Mouse (Mus musculus) midbrain, embryonic 12.5 days (tissue): ENCODE results near the gene Fgf8. TPM values are rescaled to one million over a fixed set of nuclear protein-coding genes. Genes with fewer than 3 reads are reported as not detected.

Experiments used
- ATAC-seq: fragments of 200-750 bp; cut with Nextera tagmentation; 2 replicates; pipeline ENCODE4 v1.8.0; 2017; ENCODE audit warnings: low read depth, moderate TSS enrichment, moderate library complexity; ENCODE audit not compliant: low FRiP score
- H3K27ac ChIP-seq: fragments of 300-500 bp; sonication (generic); replicated peaks from 2 replicates; pipeline ENCODE4 v1.5.1; 2016; ENCODE audit warnings: mild to moderate bottlenecking
- H3K27me3 ChIP-seq: fragments of 300-500 bp; sonication (generic); 2 replicates; pipeline ENCODE4 v1.6.1; 2016; ENCODE audit warnings: mild to moderate bottlenecking
- H3K36me3 ChIP-seq: fragments of 300-500 bp; sonication (generic); 2 replicates; pipeline ENCODE4 v1.6.1; 2016
- H3K4me1 ChIP-seq: fragments of 300-500 bp; sonication (generic); 2 replicates; pipeline ENCODE4 v1.6.1; 2016
- H3K4me2 ChIP-seq: fragments of 300-500 bp; sonication (generic); replicated peaks from 2 replicates; pipeline ENCODE4 v1.6.1; 2016; ENCODE audit warnings: mild to moderate bottlenecking, moderate library complexity
- H3K4me3 ChIP-seq: fragments of 300-500 bp; sonication (generic); 2 replicates; pipeline ENCODE4 v1.5.1; 2016; ENCODE audit warnings: mild to moderate bottlenecking
- H3K9ac ChIP-seq: fragments of 300-500 bp; sonication (generic); replicated peaks from 2 replicates; pipeline ENCODE4 v1.6.1; 2016; ENCODE audit warnings: mild to moderate bottlenecking, moderate library complexity
- H3K9me3 ChIP-seq: fragments of 300-500 bp; sonication (generic); 2 replicates; pipeline ENCODE4 v1.6.1; 2016; ENCODE audit warnings: mild to moderate bottlenecking
- WGBS: fragments of 180-500 bp; shearing (Covaris S2); methylation state at CpG from one replicate; pipeline ENCODE4 v1.1.7; 2016; 5-methylcytosine and 5-hydroxymethylcytosine counted together
- polyA plus RNA-seq: library from polyadenylated mRNA; unstranded; fragments of >200 nt; fragmentation: Nextera tagmentation; extraction: Ambion mirVana; gene quantifications from 2 replicates; pipeline ENCODE4 v1.2.1, GENCODE M21; 2016

The Fgf8 gene
- polyA plus RNA-seq, 1 experiment from 2014 or later: 4.3 TPM

DNA sequence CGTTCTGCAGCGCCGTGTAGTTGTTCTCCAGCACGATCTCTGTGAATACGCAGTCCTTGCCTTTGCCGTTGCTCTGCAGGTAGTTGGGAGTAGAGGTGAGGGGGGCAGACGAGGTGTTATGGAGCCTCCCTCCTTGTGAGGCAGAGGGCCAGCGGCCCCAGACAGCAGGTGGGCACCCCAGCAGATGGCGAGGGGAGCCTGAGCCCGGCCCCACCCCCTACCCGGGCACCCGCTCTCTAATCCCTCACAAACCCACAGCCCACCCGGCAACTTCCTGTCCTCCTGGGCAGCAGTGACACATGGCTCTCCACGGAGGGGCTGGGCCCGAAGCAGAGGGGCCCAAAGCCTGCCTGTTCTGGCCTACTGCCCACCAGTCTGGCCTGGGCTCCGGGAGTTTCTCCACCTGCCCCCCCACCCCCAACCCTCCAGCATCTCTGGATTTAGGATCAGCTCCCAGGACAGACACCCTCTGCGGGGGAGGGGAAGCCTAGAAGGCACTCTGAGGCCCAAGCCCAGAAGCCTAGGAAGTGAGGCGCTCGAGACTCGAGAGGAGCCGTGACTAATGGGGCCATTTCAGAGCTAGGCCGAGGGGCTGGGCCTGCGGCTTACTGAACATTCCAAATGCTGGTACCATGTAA is 5.4 kb downstream of the Fgf8 start:
- Histone ChIP-seq H3K9me3 (no peaks in the 10 kb centered on the region), H3K4me1 (peaks cover 32% of the 10 kb centered on the region), H3K4me2 (peak overlapping the region; percentile 52), H3K27ac (no peak overlapping the region), H3K9ac (peak overlapping the region; percentile 7; the same call in 1 of the 2 replicates), H3K36me3 (no peaks in the 10 kb centered on the region), H3K27me3 (peaks cover 99% of the 10 kb centered on the region), H3K4me3 (peak overlapping the region; percentile 27)
- peak; percentile 88 for ATAC-seq
- WGBS: 5% methylated on average over 20 of the region's 23 CpGs

GRCm38 (mm10) chr19:45736855-45737207 is 5.9 kb downstream of the Fgf8 start:
- Histone ChIP-seq H3K9ac (peak overlapping the region; percentile 7; the same call in 1 of the 2 replicates), H3K4me1 (peaks cover 28% of the 10 kb centered on the region)
- 0% methylated on average over 28 of the region's 28 CpGs for WGBS

DNA sequence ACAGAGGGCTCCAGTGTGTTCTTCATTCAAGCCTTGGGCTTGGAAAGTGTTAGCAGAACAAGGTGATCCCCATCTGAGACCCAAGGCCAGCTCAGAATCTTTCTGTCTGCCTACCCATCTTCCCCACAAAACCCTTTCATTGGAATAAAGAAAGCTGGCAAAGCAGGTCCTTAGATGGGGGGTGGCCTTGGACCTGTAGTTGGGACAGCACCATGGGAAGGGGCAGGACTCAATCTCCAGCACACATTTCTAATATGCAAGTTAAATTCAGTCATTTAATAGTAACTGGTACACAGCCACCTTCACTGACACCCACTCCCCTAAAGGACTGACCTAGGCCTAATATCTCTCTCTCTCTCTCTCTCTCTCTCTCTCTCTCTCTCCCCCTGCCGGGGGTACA is 6.5 kb downstream of the Fgf8 start:
- no peak for ATAC-seq
- H3K4me3 ChIP-seq: no peak overlapping the region
- H3K4me2 ChIP-seq: no peak overlapping the region; the same call in 1 of the 2 replicates
- H3K36me3 ChIP-seq: no peaks in the 10 kb centered on the region
- 35% methylated on average over 1 of the region's 1 CpGs for WGBS
- H3K27ac ChIP-seq: no peak overlapping the region
- H3K9me3 ChIP-seq: no peaks in the 10 kb centered on the region
- H3K9ac ChIP-seq: no peak overlapping the region
- peaks cover 99% of the 10 kb centered on the region for H3K27me3 ChIP-seq
- peaks cover 25% of the 10 kb centered on the region for H3K4me1 ChIP-seq

More at GRCm38 (mm10) chr19:45736855-45737207, 5.9 kb downstream of the Fgf8 start:
- Histone ChIP-seq H3K4me2 (peak overlapping the region; percentile 52), H3K36me3 (no peaks in the 10 kb centered on the region), H3K4me3 (peak overlapping the region; percentile 27), H3K9me3 (no peaks in the 10 kb centered on the region), H3K27ac (no peak overlapping the region), H3K27me3 (peaks cover 99% of the 10 kb centered on the region)
- ATAC-seq: peak; percentile 24; the same call in 1 of the 2 replicates

- no peak overlapping the region for H3K9ac ChIP-seq
- WGBS: 48% methylated on average over 7 of the region's 7 CpGs
- peaks cover 22% of the 10 kb centered on the region for H3K4me1 ChIP-seq
- no peak overlapping the region for H3K4me2 ChIP-seq
- H3K9me3 ChIP-seq: no peaks in the 10 kb centered on the region
- no peaks in the 10 kb centered on the region for H3K36me3 ChIP-seq
- no peak overlapping the region for H3K4me3 ChIP-seq
- H3K27ac ChIP-seq: no peak overlapping the region
- peaks cover 100% of the 10 kb centered on the region for H3K27me3 ChIP-seq
- no peak for ATAC-seq
Observed at GRCm38 (mm10) chr19:45734762-45735161, 8.0 kb downstream of the Fgf8 start.

GRCm38 (mm10) chr19:45734191-45734590 is 8.5 kb downstream of the Fgf8 start:
- 69% methylated on average over 5 of the region's 5 CpGs for WGBS
- Histone ChIP-seq H3K9ac (no peak overlapping the region), H3K4me2 (no peak overlapping the region), H3K27me3 (peaks cover 96% of the 10 kb centered on the region), H3K27ac (no peak overlapping the region), H3K4me3 (no peak overlapping the region), H3K4me1 (peaks cover 22% of the 10 kb centered on the region), H3K9me3 (no peaks in the 10 kb centered on the region), H3K36me3 (no peaks in the 10 kb centered on the region)
- ATAC-seq: no peak

DNA sequence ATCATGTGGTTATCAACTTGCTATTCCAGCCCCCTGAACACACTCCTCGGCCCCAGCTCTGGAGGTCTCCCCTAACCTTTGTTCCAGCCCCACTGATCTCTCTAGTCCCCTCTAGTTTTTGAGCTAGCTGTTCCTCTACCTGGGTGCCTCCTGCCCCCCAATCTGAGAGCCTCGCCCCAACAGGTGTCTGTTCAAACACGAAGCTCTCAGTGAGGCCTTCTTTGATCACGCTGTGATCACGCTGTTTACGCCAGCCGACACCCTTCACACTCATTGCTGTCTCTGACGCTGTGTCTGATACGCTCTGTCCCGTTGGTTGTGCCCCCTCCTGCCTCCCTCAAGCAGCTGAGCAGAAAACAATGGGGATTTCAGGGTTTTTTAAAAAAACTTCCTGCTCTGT is 9.2 kb downstream of the Fgf8 start:
- no peak overlapping the region for H3K27ac ChIP-seq
- H3K4me3 ChIP-seq: no peak overlapping the region
- no peaks in the 10 kb centered on the region for H3K9me3 ChIP-seq
- 11% methylated on average over 10 of the region's 10 CpGs for WGBS
- H3K4me2 ChIP-seq: no peak overlapping the region
- peaks cover 22% of the 10 kb centered on the region for H3K4me1 ChIP-seq
- no peak for ATAC-seq
- no peak overlapping the region for H3K9ac ChIP-seq
- peaks cover 96% of the 10 kb centered on the region for H3K27me3 ChIP-seq
- no peaks in the 10 kb centered on the region for H3K36me3 ChIP-seq

DNA sequence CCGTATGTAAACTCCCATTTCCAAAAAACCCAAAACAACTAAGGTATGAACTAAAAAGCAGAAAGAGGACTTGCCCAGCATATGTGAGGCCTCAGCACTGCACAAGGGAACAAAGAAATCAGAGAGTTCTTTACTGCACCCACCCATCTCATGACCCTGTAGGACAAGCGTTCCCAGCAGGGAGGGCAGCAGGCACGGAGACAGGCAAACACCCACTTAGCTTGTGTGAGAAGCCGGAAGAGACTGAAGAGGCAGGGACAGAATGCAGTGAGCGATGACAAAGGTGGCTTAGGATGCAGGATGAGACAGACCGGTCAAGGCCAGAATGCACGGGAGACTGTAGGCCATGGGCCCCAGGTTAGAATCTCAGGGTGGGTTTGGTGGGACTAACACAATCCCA is 11.1 kb downstream of the Fgf8 start:
- peaks cover 12% of the 10 kb centered on the region for H3K4me1 ChIP-seq
- H3K4me3 ChIP-seq: no peak overlapping the region
- no peak overlapping the region for H3K4me2 ChIP-seq
- H3K9me3 ChIP-seq: no peaks in the 10 kb centered on the region
- WGBS: 82% methylated on average over 7 of the region's 7 CpGs
- peaks cover 94% of the 10 kb centered on the region for H3K27me3 ChIP-seq
- no peaks in the 10 kb centered on the region for H3K36me3 ChIP-seq
- no peak for ATAC-seq
- no peak overlapping the region for H3K9ac ChIP-seq
- H3K27ac ChIP-seq: no peak overlapping the region

DNA sequence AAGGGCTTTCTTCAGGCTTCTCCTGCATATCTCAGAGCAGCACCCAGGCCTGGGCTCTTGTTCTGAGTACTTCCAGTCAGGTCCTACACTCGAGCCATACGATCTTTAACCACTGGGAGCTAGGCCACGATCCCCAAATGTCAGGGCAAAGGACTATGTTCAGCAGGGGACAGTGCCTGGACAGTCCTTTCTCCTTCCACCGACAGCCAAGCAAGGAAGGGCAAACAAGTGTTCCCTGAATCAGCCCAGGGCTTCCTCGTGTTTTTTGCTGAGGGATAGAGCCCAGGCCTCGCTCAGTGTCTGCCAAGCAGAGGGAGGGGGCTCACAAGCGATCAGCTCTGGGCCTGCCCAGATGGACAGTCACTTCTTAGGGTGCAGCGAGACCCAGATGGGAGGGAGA is 12.7 kb downstream of the Fgf8 start:
- Histone ChIP-seq H3K9me3 (no peaks in the 10 kb centered on the region), H3K27ac (no peak overlapping the region), H3K4me2 (no peak overlapping the region), H3K4me3 (no peak overlapping the region), H3K36me3 (no peaks in the 10 kb centered on the region), H3K4me1 (0 out of 2 replicates have a peak, but pooled peaks cover 3% of the 10 kb centered on the region), H3K27me3 (peaks cover 93% of the 10 kb centered on the region), H3K9ac (no peak overlapping the region)
- 69% methylated on average over 8 of the region's 8 CpGs for WGBS
- ATAC-seq: no peak

DNA sequence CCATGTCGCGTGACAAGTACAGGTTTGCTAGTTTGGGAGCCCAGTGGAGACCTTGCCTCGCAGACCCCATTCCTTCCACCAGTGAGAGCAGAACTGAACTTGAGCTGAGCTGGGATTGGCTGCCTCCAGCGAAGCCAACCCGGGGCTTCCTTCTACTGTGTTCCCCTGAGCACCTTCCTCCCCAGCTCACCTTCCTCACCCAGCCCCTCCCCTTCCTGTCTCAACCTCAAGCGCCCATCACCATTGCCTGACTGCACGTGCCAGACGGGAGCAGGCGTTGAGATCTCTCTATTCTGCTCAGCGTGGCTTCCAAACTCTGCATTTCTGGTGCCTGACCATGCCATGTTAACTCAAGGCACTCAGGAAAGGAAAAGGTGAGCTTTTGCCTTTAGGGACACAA is 15.5 kb downstream of the Fgf8 start:
- no peak overlapping the region for H3K4me3 ChIP-seq
- 78% methylated on average over 10 of the region's 10 CpGs for WGBS
- no peak for ATAC-seq
- H3K9me3 ChIP-seq: no peaks in the 10 kb centered on the region
- no peak overlapping the region for H3K9ac ChIP-seq
- no peak overlapping the region for H3K27ac ChIP-seq
- H3K4me2 ChIP-seq: no peak overlapping the region
- H3K36me3 ChIP-seq: no peaks in the 10 kb centered on the region
- peaks cover 91% of the 10 kb centered on the region for H3K27me3 ChIP-seq
- no peaks in the 10 kb centered on the region for H3K4me1 ChIP-seq

GRCm38 (mm10) chr19:45725677-45726277 is 16.9 kb downstream of the Fgf8 start:
- Histone ChIP-seq H3K4me3 (no peak overlapping the region), H3K27ac (no peak overlapping the region), H3K9ac (no peak overlapping the region), H3K27me3 (peaks cover 91% of the 10 kb centered on the region), H3K36me3 (no peaks in the 10 kb centered on the region), H3K4me2 (no peak overlapping the region), H3K9me3 (no peaks in the 10 kb centered on the region), H3K4me1 (no peaks in the 10 kb centered on the region)
- ATAC-seq: no peak
- WGBS: 57% methylated on average over 14 of the region's 14 CpGs

DNA sequence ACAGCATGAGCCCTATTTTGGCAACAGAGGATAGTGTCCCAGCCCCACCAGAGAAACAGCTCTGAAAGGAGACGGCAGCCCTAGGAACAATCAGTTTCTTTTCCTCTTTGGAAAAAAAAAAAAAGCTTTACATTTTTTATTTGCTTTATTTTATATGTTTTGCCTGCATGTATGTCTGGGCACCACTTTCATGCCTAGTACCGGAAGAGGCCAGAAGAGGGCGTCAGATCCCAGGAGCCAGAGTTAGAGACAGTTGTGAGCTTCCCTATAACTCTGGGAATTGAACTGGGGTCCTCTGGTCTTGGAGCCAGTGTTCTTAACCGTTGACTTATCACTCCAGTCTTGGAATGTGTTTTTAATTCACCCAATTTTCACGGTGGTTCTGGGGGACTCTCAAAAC is 20.5 kb downstream of the Fgf8 start:
- Histone ChIP-seq H3K4me2 (no peak overlapping the region), H3K36me3 (no peaks in the 10 kb centered on the region), H3K4me3 (no peak overlapping the region), H3K9ac (no peak overlapping the region), H3K27ac (no peak overlapping the region), H3K9me3 (no peaks in the 10 kb centered on the region), H3K27me3 (peaks cover 87% of the 10 kb centered on the region), H3K4me1 (peaks cover 14% of the 10 kb centered on the region)
- 70% methylated on average over 5 of the region's 5 CpGs for WGBS
- no peak for ATAC-seq

GRCm38 (mm10) chr19:45718286-45718685 is 24.4 kb downstream of the Fgf8 start:
- H3K27me3 ChIP-seq: peaks cover 86% of the 10 kb centered on the region
- no peaks in the 10 kb centered on the region for H3K9me3 ChIP-seq
- no peak overlapping the region for H3K4me3 ChIP-seq
- no peak overlapping the region for H3K9ac ChIP-seq
- H3K4me2 ChIP-seq: peak overlapping the region; percentile 47
- no peak for ATAC-seq
- WGBS: 70% methylated on average over 3 of the region's 3 CpGs
- H3K4me1 ChIP-seq: peaks cover 24% of the 10 kb centered on the region
- H3K36me3 ChIP-seq: no peaks in the 10 kb centered on the region
- H3K27ac ChIP-seq: no peak overlapping the region
